Mouse (Mus musculus): ENCODE data around the gene Slc13a4. TPM values are rescaled to one million over a fixed set of nuclear protein-coding genes. Genes with fewer than 3 reads are reported as not detected.

Gene Slc13a4
- not detected in 2 replicates for polyA plus RNA-seq (2012; rRNA removed)

- H3K27ac ChIP-seq (ENCODE audit: insufficient read depth, low read depth, low read length) = no peak within 1 kb of the TSS
- 72% methylated on average over 7 of the region's 7 CpGs for whole genome bisulfite sequencing
- TF ChIP-seq POLR2A (IDR thresholded peaks at IDR 0.05; ENCODE audit: low read depth, low read length) = no peak
- TF ChIP-seq CTCF (IDR thresholded peaks at IDR 0.05; ENCODE audit: extremely low read depth, insufficient read length, insufficient replicate concordance, low read depth, low read length) = no peak
- H3K4me3 ChIP-seq (ENCODE audit: low read depth, low read length) = no peak within 1 kb of the TSS
- H3K36me3 ChIP-seq (ENCODE audit: control insufficient read depth, insufficient read depth, low read length) = no peaks in the 10 kb centered on the region
- H3K4me1 ChIP-seq (ENCODE audit: control insufficient read depth, insufficient read depth, insufficient read length, low read length) = peaks cover 7% of the 10 kb centered on the region; the same call in 1 of the 2 replicates
- no peaks in the 10 kb centered on the region for H3K27me3 ChIP-seq (ENCODE audit: control insufficient read depth, insufficient read depth, low read length)
Observed at GRCm38 (mm10) chr6:35308037-35308436, at the start of gene Slc13a4. TSS of gene Slc13a4 (minus strand) at chr6:35308131.

GRCm38 (mm10) chr6:35355320-35355719 is 47.4 kb upstream of the Slc13a4 start:
- no peak overlapping the region for H3K27ac ChIP-seq (ENCODE audit: insufficient read depth, low read depth, low read length)
- WGBS = 87% methylated on average over 3 of the region's 3 CpGs
- no peaks in the 10 kb centered on the region for H3K4me1 ChIP-seq (ENCODE audit: control insufficient read depth, insufficient read depth, insufficient read length, low read length)
- H3K27me3 ChIP-seq (ENCODE audit: control insufficient read depth, insufficient read depth, low read length) = no peaks in the 10 kb centered on the region
- H3K4me3 ChIP-seq (ENCODE audit: low read depth, low read length) = no peak overlapping the region
- H3K36me3 ChIP-seq (ENCODE audit: control insufficient read depth, insufficient read depth, low read length) = no peaks in the 10 kb centered on the region
- TF ChIP-seq POLR2A (IDR thresholded peaks at IDR 0.05; ENCODE audit: low read depth, low read length) (no peak), CTCF (IDR thresholded peaks at IDR 0.05; ENCODE audit: extremely low read depth, insufficient read length, insufficient replicate concordance, low read depth, low read length) (no peak)

DNA sequence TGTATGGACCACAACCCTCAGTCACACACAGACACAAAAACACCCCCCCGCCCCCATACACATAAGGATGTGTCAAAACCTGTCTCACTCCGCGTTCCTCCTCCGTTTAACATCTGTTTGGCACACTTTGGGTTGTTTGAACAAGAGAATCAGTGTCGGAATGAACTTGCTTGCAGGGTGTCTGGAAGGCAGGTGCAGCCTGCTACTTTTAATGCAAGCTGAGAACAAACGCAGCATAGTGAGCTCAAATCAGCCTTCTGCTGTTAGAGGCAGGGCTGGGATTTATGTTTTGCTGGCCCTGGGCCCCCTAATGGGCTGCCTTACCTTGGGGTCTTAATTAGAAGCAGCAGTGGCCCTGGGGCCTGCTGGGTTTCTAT is 46.7 kb upstream of the Slc13a4 start:
- Histone ChIP-seq H3K36me3 (ENCODE audit: control insufficient read depth, insufficient read depth, low read length) (no peaks in the 10 kb centered on the region), H3K4me3 (ENCODE audit: low read depth, low read length) (no peak overlapping the region), H3K27ac (ENCODE audit: insufficient read depth, low read depth, low read length) (no peak overlapping the region), H3K27me3 (ENCODE audit: control insufficient read depth, insufficient read depth, low read length) (no peaks in the 10 kb centered on the region), H3K4me1 (ENCODE audit: control insufficient read depth, insufficient read depth, insufficient read length, low read length) (no peaks in the 10 kb centered on the region)
- 29% methylated on average over 6 of the region's 6 CpGs for WGBS
- TF ChIP-seq CTCF (IDR thresholded peaks at IDR 0.05; ENCODE audit: extremely low read depth, insufficient read length, insufficient replicate concordance, low read depth, low read length) = no peak
- no peak for TF ChIP-seq POLR2A (IDR thresholded peaks at IDR 0.05; ENCODE audit: low read depth, low read length)

DNA sequence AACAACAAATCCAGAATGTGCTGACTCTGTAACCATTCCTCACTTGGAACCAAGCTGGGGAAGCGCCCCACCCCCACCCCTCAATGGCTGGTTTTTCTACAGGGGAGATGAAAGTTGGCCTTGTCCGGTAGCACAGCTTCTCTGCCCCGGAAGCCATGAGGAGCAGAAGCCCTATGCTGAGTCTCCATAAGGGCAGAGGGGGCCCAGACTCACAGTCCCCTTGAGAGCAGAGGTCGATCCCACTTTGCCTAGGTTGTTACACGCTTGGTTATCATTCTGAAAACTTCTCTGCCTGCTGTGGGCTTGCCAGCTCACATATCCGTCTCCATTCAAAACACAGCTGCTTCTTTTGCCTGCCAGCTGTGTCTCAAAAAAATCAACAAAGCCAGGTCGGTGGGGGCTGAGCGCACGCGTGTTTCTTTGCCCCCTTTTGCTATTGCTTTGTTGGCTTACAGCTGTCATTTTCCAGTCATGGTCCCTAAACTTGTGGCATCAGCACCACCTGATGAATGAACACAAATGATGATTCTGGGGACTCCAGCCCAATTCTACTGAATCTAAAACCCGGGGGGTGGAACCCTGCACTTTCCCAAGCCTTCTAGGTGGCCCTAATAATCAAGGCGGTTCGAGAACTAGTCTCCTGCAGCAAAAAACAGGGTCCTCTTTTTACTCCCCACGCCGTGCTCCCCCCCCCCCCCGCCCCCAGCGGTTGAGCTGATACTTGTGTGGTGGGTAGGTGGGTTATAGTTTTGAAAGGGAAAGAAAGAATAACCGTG is 46.1 kb upstream of the Slc13a4 start:
- Histone ChIP-seq H3K4me1 (ENCODE audit: control insufficient read depth, insufficient read depth, insufficient read length, low read length) (no peaks in the 10 kb centered on the region), H3K4me3 (ENCODE audit: low read depth, low read length) (no peak overlapping the region), H3K36me3 (ENCODE audit: control insufficient read depth, insufficient read depth, low read length) (no peaks in the 10 kb centered on the region), H3K27ac (ENCODE audit: insufficient read depth, low read depth, low read length) (no peak overlapping the region), H3K27me3 (ENCODE audit: control insufficient read depth, insufficient read depth, low read length) (no peaks in the 10 kb centered on the region)
- TF ChIP-seq CTCF (IDR thresholded peaks at IDR 0.05; ENCODE audit: extremely low read depth, insufficient read length, insufficient replicate concordance, low read depth, low read length) (no peak), POLR2A (IDR thresholded peaks at IDR 0.05; ENCODE audit: low read depth, low read length) (no peak)
- 39% methylated on average over 18 of the region's 18 CpGs for WGBS

GRCm38 (mm10) chr6:35353416-35353815 is 45.5 kb upstream of the Slc13a4 start:
- no peak overlapping the region for H3K27ac ChIP-seq (ENCODE audit: insufficient read depth, low read depth, low read length)
- H3K4me3 ChIP-seq (ENCODE audit: low read depth, low read length) = no peak overlapping the region
- 74% methylated on average over 5 of the region's 5 CpGs for WGBS
- H3K4me1 ChIP-seq (ENCODE audit: control insufficient read depth, insufficient read depth, insufficient read length, low read length) = peaks cover 2% of the 10 kb centered on the region; the same call in 1 of the 2 replicates
- no peaks in the 10 kb centered on the region for H3K36me3 ChIP-seq (ENCODE audit: control insufficient read depth, insufficient read depth, low read length)
- H3K27me3 ChIP-seq (ENCODE audit: control insufficient read depth, insufficient read depth, low read length) = no peaks in the 10 kb centered on the region
- no peak for TF ChIP-seq POLR2A (IDR thresholded peaks at IDR 0.05; ENCODE audit: low read depth, low read length)

DNA sequence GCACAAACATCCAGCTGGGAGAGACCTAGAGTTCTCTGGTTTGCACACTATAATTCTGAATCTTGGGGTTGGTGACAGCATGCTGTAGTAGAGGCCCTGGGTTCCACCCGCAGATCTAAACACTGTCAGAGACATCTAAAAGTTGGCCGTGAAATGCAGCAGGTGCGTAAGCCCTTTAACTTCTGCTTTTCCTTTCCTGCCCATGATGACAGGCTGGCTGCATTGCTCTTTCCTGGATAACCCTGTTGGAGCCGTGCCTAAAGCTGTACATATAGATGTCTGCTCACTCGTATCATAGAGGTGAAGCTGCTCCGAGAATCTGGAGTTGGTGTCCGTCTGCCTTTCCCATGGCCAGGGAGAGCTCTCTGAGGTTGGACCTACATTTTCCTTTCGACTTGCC is 44.9 kb upstream of the Slc13a4 start:
- TF ChIP-seq POLR2A (IDR thresholded peaks at IDR 0.05; ENCODE audit: low read depth, low read length) = no peak
- no peak for TF ChIP-seq CTCF (IDR thresholded peaks at IDR 0.05; ENCODE audit: extremely low read depth, insufficient read length, insufficient replicate concordance, low read depth, low read length)
- no peaks in the 10 kb centered on the region for H3K27me3 ChIP-seq (ENCODE audit: control insufficient read depth, insufficient read depth, low read length)
- H3K4me1 ChIP-seq (ENCODE audit: control insufficient read depth, insufficient read depth, insufficient read length, low read length) = peaks cover 2% of the 10 kb centered on the region; the same call in 1 of the 2 replicates
- H3K27ac ChIP-seq (ENCODE audit: insufficient read depth, low read depth, low read length) = no peak overlapping the region
- no peak overlapping the region for H3K4me3 ChIP-seq (ENCODE audit: low read depth, low read length)
- no peaks in the 10 kb centered on the region for H3K36me3 ChIP-seq (ENCODE audit: control insufficient read depth, insufficient read depth, low read length)
- WGBS = 63% methylated on average over 8 of the region's 8 CpGs

DNA sequence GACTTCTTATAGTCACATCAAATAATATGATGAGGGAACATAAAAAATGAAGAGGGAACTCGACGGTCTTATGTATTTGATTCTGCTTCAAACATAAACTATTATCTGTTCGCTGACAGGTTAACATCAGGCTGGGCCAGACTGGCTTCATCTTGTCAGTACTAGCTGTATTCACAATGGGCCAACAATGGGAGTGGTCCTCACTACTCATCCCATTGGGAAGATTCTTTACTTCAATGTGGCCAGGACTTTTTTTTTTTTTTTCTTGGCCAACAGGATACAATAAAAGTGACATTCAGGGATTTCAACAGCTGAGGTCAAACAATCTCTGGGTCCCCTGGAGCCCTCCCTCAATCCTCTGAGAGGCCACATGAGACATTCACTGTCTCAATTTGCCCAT is 43.9 kb upstream of the Slc13a4 start:
- WGBS = 83% methylated on average over 3 of the region's 3 CpGs
- no peak for TF ChIP-seq POLR2A (IDR thresholded peaks at IDR 0.05; ENCODE audit: low read depth, low read length)
- no peak for TF ChIP-seq CTCF (IDR thresholded peaks at IDR 0.05; ENCODE audit: extremely low read depth, insufficient read length, insufficient replicate concordance, low read depth, low read length)
- no peaks in the 10 kb centered on the region for H3K27me3 ChIP-seq (ENCODE audit: control insufficient read depth, insufficient read depth, low read length)
- no peak overlapping the region for H3K4me3 ChIP-seq (ENCODE audit: low read depth, low read length)
- no peaks in the 10 kb centered on the region for H3K36me3 ChIP-seq (ENCODE audit: control insufficient read depth, insufficient read depth, low read length)
- no peak overlapping the region for H3K27ac ChIP-seq (ENCODE audit: insufficient read depth, low read depth, low read length)
- H3K4me1 ChIP-seq (ENCODE audit: control insufficient read depth, insufficient read depth, insufficient read length, low read length) = peaks cover 2% of the 10 kb centered on the region; the same call in 1 of the 2 replicates

Measured in small intestine, adult 2 months (tissue).